Mouse (Mus musculus) splenic B cell, adult 2 months (primary cell): ENCODE measurements at regions not wholly inside any gene's neighbourhood (a gene's known extent, or its start where the extent isn't known, plus 50 kb on each side); places are given as distances from the start of the nearest gene placed in this dataset.

ENCODE experiments used
- DNase-seq: peaks from one replicate; pipeline ENCODE4 v3.0.0-alpha.2; 2011; ENCODE audit warnings: low read depth, low spot score
- H3K27me3 ChIP-seq: 2 replicates; pipeline ENCODE4 v1.6.1; 2012; ENCODE audit warnings: mild to moderate bottlenecking, low read length, moderate library complexity, mixed read lengths; ENCODE audit not compliant: control insufficient read depth, poor library complexity, insufficient read depth, severe bottlenecking
- H3K36me3 ChIP-seq: 2 replicates; pipeline ENCODE4 v1.6.1; 2012; ENCODE audit warnings: mild to moderate bottlenecking, low read length, moderate library complexity, mixed read lengths; ENCODE audit not compliant: control insufficient read depth, poor library complexity, insufficient read depth, severe bottlenecking

DNA sequence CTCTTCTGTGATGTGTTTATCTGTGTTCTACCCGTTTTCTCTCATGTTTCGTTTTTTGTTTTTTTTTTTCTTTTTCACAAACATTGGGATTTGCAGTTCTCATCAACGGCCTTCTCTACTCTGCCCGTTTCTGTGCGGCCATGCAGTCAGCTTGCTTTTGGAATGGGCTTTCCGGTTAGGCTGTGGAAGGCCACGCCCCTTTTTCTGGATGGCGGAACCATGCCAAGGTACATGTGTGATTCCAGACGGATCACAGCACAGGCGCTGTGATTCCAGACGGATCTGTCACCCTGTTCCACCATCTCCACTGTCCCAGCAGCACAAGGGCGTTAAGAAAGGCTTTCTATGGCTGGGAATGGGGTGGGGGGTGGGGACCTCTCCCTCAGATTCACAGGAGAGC lies 201.6 kb upstream of the Hs6st1 start:
- no peak for DNase-seq
- Histone ChIP-seq H3K27me3 (no peaks in the 10 kb centered on the region), H3K36me3 (no peaks in the 10 kb centered on the region)

DNA sequence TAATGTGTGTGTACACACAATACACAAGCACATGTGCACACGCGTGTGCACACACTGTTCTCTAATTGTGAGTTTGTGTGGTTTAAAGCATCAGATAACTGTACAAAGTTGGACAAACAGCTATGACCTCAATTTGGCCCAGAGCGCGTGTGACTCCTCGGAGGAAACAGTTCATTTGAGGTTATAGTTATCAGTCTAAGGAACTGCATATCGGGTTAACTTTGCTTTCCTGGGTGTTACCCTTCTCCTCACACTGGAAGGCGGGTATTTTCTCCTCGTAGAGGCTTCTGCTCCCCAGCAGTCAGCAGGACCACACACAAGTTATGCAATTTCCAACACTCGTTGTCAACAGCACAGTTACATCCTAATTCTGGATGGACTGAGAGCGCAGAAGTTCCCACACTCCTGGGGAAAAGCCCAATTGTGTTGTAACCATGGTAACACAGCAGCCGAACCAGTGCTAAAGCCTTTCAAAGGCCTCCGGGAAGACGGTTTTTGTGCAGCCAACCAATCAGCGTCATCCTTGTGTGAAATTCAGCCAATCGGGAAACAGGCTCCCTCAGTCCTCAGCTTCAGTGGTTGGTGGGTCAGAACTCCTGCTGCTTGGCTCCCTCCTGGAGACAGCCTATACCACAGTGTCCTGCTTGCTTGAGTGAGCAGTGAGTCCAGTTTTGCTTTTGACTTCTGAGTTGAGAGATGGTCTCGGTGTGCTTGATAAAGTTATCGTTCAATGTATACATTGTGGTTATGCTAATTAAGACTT lies 198.6 kb upstream of the Hs6st1 start:
- no peaks in the 10 kb centered on the region for H3K36me3 ChIP-seq
- no peak for DNase-seq
- no peaks in the 10 kb centered on the region for H3K27me3 ChIP-seq

DNA sequence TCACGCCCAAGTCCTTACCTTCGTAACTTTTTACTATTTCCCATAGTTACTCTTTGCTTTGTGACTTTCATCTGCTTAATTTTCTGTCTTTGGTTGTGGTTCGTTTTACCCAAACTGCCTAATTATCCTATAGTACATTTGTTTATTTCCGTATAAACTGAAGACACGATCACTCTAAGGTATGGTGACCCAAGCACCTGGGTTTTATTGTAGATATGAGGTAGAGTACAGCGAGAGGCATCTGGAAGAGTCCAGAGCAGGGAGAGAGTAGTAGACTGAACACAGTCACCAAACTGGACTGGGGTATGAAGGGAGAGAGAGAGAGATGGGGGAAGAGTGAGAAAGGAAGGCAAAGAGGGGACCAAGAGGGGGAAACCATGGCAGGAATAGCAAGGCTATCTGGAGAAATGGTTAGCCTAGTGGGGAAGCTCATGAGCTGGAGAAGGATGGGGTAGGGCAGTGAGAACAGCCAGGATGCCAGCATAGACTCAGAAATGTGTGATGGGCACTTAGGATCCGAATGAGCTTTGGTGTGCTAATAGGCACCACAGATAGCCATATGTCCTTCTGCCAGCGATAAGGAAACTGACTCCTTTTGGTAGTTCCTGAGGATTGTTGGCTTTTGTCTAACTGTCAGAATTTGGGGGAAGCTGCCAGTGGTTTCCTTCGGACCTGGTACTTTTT lies 197.9 kb upstream of the Hs6st1 start:
- Histone ChIP-seq H3K27me3 (no peaks in the 10 kb centered on the region), H3K36me3 (no peaks in the 10 kb centered on the region)
- DNase-seq: no peak

DNA sequence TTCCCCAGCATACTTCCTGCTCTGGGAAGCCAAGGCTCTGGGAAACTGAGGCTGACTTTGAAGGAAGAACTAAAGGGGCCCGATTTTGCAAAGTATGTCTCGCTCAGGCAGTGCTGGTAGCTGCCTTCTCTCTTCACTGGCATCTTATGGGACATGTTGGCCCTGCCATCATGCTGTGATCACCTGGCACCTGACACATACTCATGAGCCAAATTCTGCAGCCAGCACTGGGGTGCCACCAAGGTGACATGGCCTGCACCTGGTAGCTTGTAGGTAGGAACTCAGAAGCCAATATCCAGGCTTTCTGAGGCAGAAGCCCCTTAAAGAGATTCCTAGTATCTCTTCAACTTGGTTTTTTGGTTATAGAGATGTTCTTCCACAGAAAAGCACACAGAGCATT lies 195.2 kb upstream of the Hs6st1 start:
- Histone ChIP-seq H3K27me3 (no peaks in the 10 kb centered on the region), H3K36me3 (no peaks in the 10 kb centered on the region)
- no peak for DNase-seq

DNA sequence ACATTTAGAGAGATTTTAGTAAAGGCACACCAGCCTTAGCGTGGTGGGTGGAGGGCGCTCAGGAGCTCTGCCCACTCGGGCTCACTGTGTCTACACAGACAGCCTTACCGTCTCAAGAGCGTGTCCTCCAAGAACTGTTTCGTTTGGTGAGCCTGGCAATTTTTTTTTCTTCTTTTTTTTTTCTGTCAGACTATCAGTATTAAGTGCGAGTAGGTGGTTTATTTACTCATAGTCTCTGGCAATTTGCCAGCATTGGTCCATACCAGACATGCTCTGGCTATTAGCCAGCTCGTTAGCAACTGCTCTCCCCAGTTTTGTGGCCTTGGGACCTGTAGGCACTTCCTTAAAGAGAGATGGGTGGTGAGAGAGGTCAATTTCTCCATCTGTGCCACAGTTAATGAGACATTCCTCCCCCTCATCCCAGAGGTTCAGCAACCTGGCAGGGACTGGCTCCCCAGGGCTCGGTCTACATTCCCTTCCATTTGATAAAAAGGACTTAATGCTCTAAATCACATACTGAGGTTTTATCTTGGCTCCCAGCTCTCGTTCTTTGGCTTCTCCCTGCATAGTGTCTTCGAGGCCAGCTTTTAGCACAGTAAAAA lies 192.9 kb upstream of the Hs6st1 start:
- no peaks in the 10 kb centered on the region for H3K27me3 ChIP-seq
- H3K36me3 ChIP-seq: no peaks in the 10 kb centered on the region
- no peak for DNase-seq

DNA sequence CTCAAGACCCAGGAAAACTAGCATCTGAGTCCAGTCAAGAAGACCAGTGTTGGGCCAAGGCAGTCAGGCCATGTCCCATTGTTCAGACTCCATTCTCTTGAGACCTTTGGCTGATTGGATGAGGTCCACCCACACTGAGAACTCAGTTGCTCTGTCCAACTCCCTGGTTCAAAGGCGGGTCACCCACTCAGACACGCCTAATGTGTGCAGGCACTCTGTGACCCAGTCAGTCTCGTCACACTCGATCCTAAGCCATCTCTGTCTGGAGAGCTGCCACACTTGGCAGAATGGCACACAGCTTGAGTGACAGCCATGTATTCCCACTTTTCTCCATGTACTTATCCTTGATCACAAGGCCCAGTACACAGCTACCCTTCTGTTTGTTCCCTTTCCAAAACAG lies 189.8 kb upstream of the Hs6st1 start:
- DNase-seq: no peak
- Histone ChIP-seq H3K27me3 (no peaks in the 10 kb centered on the region), H3K36me3 (no peaks in the 10 kb centered on the region)

DNA sequence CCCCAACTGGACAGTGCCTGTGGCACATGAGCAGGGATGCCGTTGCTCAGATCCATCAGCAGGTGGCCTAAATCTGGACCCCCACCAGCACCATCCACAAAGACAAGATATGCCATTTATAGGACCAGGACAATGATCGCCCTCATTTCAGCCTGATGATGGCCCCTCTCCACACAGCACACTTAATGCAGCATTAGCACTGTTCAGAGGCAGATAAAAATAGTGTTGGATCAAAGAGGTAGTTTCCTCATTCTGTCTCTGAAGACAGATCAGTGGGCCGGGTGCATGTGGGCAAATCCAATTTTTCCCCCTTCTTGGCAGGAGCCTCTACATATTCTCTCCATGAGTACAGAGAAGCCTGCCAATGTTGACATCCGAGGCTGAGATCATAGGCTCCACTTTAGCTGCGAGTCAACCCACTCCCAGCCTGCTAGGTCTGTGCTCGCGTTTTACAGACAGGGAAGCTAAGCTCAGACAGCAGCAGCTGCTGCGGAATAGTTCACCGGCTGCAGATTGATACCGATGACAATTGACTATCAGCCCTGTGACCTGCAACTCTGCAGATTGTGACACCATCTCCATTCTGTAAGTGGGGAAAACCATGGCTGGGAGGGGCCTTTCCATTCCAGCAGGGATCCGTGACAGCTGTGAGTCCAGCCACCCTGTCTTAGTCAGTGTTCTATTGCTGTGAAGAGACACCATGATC lies 188.7 kb upstream of the Hs6st1 start:
- DNase-seq: no peak
- no peaks in the 10 kb centered on the region for H3K36me3 ChIP-seq
- H3K27me3 ChIP-seq: no peaks in the 10 kb centered on the region

DNA sequence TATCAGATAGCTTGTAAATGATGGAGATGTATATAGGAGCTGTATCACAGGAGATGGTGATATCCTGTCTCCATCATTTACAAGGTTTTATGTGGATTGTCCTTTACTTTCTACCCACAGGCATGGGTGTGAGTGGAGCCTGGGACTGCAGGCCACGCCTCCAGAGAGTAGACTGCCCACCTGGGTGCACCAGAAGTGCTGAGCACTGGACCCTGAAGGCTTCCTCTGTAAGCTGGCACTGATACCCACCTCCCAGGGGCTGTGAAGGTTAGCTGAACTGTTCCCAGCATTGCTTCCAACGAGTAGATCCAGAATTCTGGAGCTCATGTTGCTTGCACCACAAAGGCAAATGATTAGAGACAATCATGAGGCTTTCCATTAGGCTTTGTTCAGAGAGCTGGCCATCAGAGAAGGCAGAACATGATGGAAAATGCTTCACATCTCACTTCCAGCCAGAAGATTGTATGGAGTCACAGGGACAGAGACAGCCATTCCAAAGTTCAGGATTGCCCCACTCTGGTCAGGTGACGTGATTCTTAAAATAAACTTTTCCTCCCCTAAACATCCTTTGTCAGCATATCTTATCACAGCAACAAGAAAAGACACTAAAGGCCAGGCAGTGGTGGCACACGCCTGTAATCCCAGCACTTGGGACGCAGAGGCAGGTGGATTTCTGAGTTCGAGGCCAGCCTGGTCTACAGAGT lies 187.5 kb upstream of the Hs6st1 start:
- DNase-seq: no peak
- Histone ChIP-seq H3K27me3 (no peaks in the 10 kb centered on the region), H3K36me3 (no peaks in the 10 kb centered on the region)

DNA sequence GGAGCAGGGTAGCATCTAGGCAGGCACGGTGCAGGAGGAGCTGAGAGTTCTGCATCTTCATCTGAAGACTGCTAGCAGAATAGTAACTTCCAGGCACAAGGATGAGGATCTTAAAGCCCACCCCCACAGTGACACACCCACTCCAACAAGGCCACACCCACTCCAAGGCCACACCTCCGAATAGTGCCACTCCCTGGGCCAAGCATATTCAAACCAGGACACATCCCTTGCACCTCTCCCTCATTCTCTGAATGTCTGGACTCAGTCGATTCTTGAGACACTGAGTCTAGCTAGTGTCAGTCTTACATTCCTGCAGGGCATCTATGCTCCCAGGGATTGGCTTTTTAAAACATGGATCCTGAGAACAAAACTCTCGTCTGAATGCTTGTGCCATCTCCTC lies 186.7 kb upstream of the Hs6st1 start:
- Histone ChIP-seq H3K27me3 (no peaks in the 10 kb centered on the region), H3K36me3 (no peaks in the 10 kb centered on the region)
- DNase-seq: no peak

DNA sequence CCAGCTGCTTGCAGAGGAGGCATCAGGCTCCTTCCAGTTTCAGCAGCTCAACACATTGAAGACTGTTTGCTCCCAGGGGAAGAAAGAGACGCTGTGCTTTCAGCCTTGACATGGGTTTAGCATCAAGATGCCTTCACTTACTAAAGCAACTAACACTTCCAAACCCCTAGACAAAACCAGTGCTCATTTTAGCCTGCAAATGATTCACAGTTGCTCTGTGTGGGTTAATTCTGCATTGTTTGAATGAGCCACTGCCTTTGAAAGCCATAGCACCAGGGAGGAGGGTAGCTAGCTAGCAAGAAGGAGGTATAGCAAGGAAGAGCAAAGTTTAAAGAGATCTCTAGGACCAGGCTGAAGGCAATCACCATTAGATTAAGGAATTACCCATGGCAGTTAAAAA lies 186.1 kb upstream of the Hs6st1 start:
- Histone ChIP-seq H3K36me3 (no peaks in the 10 kb centered on the region), H3K27me3 (no peaks in the 10 kb centered on the region)
- DNase-seq: no peak

DNA sequence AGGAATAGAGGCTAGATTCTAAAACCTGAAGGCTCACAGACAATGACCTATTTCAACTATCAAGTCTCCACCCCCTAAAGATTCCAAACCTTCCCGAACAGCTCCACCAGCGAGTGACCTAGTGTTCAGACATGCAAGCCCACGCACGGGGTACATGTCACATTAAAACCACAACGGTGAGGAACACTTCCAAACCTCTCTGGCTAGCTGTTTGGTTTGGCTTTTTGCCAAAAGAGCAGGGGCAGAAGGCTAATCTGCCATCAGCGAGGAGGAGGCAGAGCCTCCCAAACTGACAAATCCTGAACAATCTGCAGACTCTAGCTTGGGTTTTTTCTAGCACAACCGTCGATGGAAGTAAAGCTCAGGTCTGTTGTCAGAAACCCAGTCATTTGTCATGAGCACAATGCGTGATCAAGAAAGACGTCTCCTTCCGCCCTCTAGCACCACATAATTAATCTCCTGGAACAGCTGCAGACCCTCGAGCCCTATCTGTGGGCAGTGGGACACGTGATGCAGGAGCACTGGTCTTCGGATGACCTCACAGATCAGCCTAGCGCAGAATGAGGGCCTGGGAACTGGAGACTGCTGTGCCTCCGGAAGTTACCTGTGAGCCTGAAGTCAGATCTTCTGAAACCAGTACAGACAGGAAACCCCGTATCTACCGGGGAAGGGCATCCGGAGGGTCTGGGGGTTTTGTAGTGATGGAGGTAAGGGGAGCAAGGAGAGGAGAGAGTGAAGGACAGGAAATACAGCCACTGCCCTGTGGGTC lies 178.3 kb upstream of the Hs6st1 start:
- peak; percentile 58 for DNase-seq
- H3K27me3 ChIP-seq: no peaks in the 10 kb centered on the region

DNA sequence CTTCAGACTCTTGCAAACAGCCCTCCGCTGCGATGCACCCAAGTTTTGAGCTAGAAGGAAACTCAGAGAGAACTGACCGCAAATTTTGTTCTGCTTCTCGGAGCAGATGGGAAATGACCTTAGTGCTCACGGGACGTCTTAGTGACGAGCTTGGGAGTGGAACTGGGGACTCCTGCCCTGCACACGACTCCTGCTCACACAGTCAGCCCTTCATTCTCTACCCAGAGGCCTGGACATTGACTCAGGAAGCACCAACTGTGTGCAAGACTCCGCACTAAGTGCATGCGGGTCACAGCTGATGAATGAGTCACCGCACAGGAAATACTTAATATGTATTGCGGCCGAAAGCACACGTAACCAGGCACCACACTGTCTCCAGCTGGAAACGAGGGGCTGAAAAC lies 177.7 kb upstream of the Hs6st1 start:
- DNase-seq: peak; percentile 71
- H3K36me3 ChIP-seq: no peaks in the 10 kb centered on the region

More for the DNA sequence above, 178.3 kb upstream of the Hs6st1 start:
- no peaks in the 10 kb centered on the region for H3K36me3 ChIP-seq

DNA sequence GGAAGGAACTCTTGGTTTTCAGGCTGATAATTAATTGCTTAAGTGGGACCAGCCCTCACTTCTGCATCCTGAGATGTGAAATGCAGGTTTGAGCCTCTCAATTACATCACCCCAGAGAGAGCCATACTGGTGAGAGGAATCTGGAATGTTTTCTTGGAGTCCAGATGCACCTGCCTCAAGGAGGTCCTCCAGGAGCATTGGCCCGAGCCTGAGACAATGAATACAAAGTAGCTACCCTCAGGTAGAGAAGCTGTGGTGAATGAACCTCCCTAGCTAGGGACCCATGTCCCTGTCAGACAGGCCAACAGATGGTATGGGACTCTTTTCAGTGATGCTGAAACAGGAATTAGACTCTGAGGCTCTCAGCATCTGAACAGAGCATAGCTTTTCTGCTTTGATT lies 168.7 kb upstream of the Hs6st1 start:
- no peaks in the 10 kb centered on the region for H3K36me3 ChIP-seq
- no peak for DNase-seq

More for the DNA sequence above, 177.7 kb upstream of the Hs6st1 start:
- H3K27me3 ChIP-seq: no peaks in the 10 kb centered on the region

DNA sequence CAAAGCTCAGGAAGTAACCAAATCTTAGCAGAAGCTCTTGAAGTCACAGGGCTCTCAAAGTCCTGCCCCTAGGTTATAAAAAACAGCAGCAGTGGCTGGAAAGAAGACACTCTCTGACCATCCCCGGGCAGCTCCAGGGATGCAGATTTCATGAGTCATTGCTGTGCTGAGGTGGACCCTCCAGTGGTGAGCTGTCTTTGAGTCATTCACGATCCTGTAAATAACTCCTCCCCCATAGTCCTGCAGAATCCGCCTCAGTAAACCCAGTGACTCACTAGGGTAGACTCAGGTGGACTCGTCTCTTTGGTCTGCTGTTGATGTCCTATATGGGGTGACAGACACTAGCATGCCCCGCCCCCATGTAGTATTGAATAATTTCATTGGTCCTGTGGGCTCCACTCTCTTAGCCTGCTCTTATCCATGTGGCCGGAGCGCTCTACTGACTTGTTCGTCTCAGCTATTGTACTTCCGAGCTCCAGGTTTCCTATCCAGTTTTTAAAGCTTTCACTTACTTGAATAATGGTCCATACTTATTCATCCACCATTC lies 164.1 kb upstream of the Hs6st1 start:
- no peak for DNase-seq
- Histone ChIP-seq H3K27me3 (no peaks in the 10 kb centered on the region), H3K36me3 (no peaks in the 10 kb centered on the region)

More for the DNA sequence above, 168.7 kb upstream of the Hs6st1 start:
- H3K27me3 ChIP-seq: no peaks in the 10 kb centered on the region
